Mouse (Mus musculus) regulatory T cell (primary cell): ENCODE measurements around the gene Nedd9.

Experiments used
- in situ Hi-C: fragments of 300-600 bp; cut with MboI, MseI; formaldehyde crosslinking; loops from one replicate; pipeline ENCODE4 v1.15.1; 2025; ENCODE audit warnings: high pct_unique_total_duplicates

The Nedd9 gene

DNA sequence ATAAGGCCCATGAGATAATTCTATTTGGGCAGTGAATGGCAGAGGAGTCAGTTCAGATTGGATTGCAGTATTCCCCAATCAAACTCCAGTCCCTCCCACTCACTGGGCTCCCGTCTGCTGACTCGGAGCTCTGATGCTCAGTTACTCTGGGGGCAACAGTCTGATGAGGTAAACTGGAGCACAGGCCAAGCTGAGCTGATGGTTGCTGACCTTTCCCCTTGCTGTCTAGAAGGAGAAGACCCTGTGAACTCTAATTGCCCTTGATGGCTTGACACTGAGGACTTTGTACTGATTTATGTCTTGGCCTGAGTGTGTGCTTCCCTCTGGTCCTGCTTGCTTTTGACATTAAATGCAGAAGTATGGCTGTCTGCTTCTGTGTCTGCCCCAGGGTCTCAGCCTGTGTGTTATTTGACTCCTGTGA lies 110.1 kb downstream of the Nedd9 start:
- in situ Hi-C loops: loop anchor here (10.0 kb wide), 1 partner anchor 108 kb away; the partner anchor contains the start of gene Nedd9

DNA sequence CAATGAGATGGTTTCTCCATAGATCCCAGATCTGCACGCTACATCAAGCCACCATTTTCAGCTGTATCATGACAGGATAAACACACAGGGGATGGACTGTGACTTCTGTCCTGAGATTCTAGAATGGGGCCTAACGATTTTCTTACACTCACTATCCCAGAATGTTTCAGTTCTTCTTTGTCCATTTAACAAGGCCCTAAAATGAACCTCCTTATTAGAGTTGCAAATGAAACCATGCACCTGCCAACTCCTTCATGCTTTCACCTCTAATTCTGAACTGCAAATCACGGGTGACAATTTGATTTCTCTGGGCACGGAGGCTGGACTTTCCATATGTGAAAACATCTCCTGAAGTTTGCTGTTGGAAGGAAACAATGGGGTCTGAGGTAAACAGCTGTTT lies 111.1 kb downstream of the Nedd9 start:
- in situ Hi-C loops: loop anchor here (10.0 kb wide), 1 partner anchor 109 kb away; the partner anchor contains the start of gene Nedd9

DNA sequence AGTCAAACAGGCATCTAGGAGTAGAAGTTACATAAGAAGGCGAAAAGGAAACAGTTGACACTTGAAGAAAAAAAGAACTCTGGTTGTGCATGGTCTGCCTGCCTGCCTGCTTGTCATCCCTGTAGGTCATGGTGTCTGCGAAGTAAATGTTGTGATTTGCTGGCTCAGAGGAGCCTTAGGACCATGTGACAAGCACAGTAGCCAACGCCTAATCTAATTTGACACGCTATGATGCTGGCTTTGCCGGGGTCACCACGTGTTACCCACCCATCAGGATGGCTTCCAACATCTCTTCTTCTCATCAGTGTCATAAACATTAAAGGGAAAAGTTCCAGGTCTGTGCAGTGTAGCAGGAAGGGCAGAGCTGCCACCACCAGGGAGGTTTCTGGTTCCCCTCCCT lies 111.5 kb downstream of the Nedd9 start:
- in situ Hi-C loops: loop anchor here (10.0 kb wide), 1 partner anchor 109 kb away; the partner anchor contains the start of gene Nedd9

DNA sequence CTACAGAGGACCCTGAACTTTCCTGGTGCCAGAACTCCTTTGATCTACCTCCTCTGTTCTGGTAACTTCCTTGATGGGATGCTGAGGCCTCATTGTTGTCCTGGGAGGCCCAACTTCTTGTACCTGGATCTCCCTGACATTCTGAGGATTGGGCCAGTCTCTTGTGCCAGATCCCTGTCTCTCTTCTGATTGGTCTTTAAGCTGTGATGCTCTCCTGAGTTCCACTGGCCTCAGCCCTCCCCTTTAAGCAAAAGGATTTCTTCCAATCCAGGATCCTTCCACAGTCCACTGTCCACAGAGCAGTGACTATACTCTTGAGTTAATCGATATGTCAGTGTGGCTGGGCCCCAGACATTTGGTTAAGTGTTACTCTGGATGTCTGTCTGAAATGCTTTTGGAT lies 112.3 kb downstream of the Nedd9 start:
- in situ Hi-C loops: loop anchor here (10.0 to 25.0 kb wide), 2 partner anchors 110 to 687 kb away; partner anchors contain the start of genes Hivep1 and Nedd9

DNA sequence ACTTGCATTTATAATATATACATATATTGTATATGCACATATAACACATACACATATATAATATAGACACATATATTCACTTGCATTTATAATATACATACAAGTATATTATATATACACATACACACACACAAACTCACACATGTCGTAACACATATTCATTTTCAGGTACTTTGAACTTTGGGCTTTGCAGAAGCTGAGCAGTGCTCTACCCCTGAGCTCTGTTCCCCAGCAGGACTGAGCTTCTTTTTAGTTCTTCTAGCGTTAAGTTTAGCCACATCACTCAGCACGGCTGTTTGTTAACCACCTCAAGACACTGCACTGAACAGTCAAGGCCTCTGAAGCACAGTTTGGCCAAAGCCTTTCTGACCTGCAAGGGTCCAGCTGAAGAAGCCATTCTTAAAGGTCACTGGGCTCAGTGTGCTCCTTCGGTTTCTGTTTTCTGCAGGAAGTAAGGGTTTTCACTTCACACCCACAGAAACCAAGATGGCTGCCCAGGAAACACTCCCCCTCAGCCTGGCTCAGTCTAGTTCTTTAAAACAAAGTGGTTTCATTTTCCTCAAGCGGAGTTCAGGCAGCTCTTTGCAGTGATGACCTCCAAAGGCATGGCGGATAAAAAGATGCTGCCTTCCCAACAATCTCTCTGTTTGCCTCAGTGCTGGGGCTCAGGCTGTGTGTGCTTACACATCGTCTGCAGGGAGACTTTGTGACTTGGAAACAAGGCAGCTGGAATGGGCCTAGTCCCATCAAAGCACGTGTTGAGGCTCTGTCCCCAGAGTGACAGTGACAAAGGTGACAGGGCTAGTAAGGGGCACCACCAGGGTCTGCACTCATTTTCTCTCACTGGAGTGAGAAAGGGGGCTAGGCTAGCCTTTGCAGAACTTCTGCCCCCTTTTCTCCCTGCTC lies 114.4 kb downstream of the Nedd9 start:
- in situ Hi-C loops: loop anchor here (10.0 to 25.0 kb wide), 2 partner anchors 112 to 689 kb away; partner anchors contain the start of genes Hivep1 and Nedd9

DNA sequence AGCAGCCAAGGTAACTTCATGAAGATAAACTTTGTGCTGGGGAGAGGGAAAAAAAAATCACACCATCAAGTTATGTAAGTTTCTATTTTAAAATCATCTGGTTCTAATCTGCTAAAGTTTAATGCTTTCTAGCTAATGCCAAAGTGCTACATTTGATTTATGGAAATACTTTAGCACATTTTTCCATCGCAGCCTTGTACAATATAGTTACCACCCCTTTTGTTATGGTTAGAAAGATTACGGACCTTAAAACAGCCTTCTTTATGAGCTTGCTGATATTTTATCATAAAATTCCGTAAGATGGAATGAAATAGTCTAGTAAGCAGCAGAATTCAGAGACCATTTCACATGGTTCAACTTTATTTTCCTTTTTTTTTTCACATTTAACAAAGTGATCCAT lies 115.6 kb downstream of the Nedd9 start:
- in situ Hi-C loops: loop anchor here (10.0 to 25.0 kb wide), 2 partner anchors 113 to 691 kb away; partner anchors contain the start of genes Hivep1 and Nedd9

DNA sequence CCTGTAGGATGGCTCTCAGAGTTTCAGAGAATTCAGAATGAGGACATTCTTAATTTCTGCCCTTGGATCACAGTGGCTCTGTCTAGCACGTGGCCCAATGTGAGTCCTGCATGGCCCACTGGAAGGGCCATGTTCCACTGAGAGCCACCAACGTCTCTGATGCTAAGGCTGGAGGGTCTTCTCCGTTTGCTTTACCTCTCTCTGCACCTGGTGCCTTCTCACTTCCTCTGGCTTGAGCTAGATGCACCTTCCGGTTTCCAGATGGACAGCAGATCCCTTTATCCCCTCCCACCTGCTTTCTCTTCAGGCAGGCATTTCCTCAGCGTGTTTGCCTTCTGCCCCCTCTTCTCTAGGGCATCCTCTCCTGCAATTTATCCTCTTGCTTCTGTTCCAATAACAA lies 118.5 kb downstream of the Nedd9 start:
- in situ Hi-C loops: loop anchor here (25.0 kb wide), 1 partner anchor 694 kb away; the partner anchor contains the start of gene Hivep1

DNA sequence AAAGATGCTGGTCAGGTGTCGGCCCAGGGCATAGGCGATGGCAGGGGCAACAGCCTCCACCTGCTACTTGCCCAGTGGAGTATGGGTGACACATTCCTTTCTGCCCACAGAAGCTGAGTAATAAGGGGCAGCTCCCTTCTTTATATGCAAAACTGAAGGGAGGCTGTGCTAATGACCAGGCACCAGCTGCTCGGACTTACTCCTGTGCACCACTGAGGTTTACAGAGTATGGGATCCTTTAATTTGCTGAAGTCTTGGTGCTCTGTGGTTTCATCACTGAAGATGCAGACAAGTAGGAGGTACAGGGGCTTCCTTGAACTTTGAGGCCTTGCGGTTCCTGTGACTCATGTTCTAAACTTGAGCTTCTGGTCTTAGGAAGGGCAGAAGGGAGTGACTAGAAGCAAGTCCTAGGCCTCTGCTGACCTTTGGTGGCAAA lies 120.0 kb downstream of the Nedd9 start:
- in situ Hi-C loops: loop anchor here (25.0 kb wide), 1 partner anchor 695 kb away; the partner anchor contains the start of gene Hivep1

DNA sequence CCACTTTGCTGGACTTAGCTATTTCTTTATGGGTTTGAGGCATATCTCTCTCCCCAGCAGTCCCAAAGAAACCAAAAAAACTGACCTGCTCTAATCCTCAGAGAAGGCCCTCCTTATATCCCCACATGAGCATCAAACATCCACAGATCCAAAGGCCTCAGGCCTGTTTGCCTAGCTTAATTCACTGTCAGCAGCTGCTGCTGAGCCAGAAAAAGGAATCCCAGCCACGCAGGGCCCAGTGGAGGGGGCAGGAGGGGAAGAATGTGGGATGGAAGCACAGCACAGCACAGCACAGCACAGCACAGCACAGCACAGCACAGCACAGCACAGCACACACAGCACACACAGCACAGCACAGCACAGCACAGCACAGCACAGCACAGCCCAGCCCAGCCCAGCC lies 120.6 kb downstream of the Nedd9 start:
- in situ Hi-C loops: loop anchor here (25.0 kb wide), 1 partner anchor 696 kb away; the partner anchor contains the start of gene Hivep1

DNA sequence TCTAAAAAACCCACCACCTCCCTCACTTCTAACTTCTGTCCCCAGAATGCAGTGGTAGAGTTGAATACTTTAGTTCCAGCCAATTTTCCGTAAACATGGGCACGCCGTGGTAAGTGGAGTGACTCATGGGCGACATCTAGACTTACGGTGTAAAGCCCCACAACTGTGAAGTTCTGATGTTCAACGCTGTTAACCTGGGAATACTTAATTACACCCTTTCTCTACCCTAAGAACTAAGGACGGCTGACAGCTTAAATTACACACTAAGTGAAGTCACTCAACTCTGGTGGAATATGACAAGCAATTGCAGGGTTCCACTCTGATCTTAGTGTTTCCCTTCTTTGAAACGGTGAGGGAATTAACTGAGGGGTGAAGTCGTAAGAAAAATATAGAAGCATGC lies 122.9 kb downstream of the Nedd9 start:
- in situ Hi-C loops: loop anchor here (25.0 kb wide), 1 partner anchor 698 kb away; the partner anchor contains the start of gene Hivep1

DNA sequence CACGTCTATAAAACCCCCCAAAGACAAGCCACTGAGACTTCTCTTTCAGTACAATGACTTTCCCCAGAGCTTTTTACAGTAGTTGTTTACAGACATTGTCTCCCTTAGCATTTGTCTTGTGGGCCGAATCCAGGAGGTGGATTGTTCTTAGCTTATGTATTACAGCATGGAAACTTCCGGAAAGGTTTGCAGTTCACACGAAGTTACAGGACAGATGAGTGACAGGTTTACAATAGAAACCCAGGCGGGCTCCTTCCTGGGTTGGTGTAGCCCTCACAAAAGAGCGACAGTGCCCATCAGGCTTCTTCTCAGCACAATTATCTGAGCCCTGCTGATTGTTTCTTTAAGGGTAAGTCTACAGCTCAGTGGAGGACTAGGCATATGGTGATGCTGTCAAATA lies 124.3 kb downstream of the Nedd9 start:
- in situ Hi-C loops: loop anchor here (25.0 kb wide), 1 partner anchor 699 kb away; the partner anchor contains the start of gene Hivep1

DNA sequence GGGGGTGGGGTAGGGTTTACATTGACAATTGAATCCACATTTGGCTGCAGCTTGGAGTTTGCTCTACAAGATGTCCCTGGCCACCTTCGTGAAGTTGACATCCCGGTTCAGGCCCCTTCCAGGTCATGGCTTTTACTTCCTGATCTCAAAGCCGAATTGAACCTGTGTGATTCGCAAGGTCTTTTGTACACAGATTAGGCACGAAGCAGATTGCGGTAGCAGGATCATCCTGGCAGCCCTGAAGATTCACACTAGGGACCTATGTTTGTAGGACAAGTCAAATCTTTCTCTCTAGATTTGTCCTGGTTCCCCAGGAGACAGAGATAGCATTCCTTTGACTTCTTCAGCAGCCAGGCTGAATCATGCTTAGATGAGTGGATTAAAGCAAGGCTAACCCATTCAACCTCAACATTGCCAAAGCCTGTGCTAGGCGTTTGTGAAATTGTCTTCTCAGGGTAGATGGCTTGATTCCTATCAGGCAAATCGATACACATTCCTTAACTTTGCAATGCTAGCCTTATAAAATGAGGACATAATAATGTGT lies 126.8 kb downstream of the Nedd9 start:
- in situ Hi-C loops: loop anchor here (25.0 kb wide), 1 partner anchor 702 kb away; the partner anchor contains the start of gene Hivep1

DNA sequence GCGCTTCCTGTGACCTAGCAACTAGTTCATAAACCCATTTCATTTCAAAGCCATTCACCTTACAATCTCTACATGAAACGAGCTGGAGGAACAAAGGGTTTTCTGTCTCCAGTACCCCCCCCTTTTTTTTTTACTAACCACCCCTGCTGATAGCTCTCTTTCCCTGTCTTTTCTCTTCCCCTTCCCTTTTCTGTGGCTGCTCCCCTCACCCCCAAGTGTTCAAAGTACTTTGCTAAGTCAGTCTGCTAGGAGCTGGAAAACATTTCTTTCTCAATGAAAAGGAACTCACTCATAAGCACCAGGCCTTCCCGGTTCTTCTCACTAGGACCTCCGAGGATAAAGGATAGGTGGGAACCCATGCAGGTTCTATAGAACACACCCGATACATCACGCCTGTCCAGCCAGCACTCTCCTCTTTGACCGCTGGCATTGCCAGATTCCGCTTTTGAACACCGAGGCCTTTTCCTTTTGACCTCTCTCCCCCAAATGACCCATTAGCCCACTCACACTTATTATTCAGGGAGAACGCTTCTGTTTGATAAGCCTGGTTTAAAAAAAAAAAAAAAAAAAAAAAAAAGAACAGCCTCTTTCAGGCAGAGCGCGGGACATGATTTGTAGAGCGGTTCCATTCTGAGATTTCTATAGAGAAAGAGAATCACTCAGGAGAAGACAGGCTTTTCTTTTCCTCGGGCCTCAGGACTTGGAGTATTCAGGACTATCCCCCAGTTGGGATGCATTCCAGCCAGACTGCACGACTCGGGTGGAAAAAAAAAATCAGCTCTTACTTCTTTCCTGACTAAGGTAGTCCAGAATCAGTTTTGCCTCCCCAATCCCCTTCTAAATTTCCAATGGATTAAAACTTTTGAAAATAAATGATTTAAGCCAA lies 127.6 kb downstream of the Nedd9 start:
- in situ Hi-C loops: loop anchor here (25.0 kb wide), 1 partner anchor 703 kb away; the partner anchor contains the start of gene Hivep1

DNA sequence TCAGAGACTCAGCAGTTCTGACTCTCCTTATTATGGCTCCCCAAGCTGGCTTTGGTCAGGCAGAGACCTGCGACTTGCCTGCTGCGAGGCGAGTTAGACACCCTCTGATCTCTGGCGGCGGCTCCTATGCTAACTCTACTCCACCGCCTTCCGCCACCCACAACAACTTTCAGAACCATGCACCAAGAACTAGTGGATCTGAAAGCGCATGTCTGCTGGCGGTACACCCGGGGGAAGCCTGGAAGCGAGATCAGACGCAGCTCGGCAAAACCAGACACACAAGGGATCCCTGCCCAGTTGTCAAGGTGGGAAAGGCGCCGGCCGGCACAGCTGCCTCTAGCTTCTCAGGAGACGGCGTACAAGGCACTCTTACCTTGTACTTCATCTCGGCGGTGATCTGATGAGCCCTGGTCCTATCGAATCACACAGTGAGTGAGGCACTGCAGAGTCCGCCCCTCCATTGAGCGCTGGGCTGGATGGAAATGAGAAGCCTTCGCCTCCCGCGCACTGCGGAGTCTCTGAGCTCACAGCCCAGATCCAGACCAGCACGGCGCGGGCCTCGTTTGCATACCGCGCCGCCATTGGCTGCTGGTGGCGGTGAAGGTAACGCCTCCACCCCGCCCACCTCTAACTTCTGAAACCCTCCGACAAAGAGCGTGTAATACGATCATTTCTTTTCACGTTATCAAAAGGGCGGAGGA lies 128.5 kb downstream of the Nedd9 start:
- in situ Hi-C loops: loop anchor here (25.0 kb wide), 1 partner anchor 704 kb away; the partner anchor contains the start of gene Hivep1

DNA sequence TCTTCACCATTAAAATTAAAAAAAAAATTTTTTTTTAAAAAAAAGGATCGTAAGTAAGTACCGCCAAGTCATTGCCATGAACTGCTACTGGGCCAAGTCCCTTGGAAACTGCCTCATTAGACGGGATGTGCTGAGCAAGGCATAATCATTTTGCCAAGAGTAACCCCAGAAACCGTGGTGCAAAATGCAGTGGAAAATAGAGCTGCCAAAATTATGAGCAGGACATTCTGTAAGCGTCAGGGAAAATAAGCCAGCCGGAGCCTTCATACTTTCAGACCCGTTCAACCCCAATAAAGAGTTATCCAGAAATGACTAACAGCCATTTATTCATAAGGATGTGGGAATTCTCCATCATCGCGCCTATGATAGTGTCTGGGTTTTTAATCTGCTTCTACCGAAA lies 129.2 kb downstream of the Nedd9 start:
- in situ Hi-C loops: loop anchor here (25.0 kb wide), 1 partner anchor 704 kb away; the partner anchor contains the start of gene Hivep1

DNA sequence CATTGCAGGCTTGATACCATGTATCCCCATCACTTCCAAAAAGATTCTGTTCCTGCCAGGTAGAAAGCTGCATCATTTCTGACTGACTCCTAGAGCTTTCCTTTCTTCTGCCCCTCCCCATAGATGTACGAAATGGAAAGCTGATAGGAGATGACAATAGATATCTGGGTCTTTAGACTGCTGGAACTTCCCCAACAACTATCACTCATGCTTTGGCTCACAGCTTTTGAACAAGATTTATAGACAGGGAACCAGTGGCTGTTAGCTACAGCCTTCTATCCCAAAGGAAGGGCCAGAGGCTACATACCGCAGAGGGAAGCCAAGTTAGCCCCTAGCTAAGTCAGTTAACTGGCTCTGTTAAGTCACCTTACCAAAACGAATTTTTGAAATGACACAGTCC lies 129.6 kb downstream of the Nedd9 start:
- in situ Hi-C loops: loop anchor here (25.0 kb wide), 1 partner anchor 705 kb away; the partner anchor contains the start of gene Hivep1

DNA sequence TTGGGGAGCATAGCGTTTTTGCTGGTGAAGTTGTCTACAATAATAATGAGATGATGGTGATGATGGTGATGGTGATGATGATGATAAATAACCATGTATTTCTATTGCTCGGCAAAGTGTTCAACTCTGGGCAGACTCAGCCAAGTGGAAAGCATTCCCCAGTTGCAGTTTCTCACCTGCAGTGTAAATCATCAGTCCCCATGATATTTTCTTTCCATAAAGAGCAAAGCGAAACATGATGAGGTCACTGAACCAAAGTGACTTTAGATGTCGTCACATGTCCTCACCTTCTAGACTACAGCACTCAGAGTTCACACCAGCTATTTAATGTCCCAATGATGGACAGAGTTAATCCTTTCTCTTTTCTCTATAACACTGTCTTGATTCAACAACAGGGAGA lies 130.0 kb downstream of the Nedd9 start:
- in situ Hi-C loops: loop anchor here (25.0 kb wide), 1 partner anchor 705 kb away; the partner anchor contains the start of gene Hivep1

DNA sequence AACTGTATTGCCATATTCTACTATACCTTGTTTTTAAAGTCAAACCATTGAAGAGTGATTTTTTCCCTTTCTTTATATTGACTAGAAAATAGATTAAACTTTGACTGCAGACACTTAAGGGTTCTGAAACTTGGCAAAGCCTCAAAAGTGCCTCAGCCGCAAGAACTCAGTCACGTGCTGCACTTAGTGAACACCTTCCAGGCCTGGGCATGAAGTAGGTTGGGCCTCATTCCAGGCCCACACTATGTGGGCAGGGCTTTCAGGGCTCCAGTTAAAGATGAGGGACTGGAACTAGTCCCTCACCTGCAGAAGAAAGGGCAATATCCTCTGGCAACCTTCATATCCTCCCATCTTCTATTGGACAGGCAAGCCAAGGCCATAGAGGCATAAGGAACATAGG lies 131.6 kb downstream of the Nedd9 start:
- in situ Hi-C loops: loop anchor here (25.0 kb wide), 1 partner anchor 707 kb away; the partner anchor contains the start of gene Hivep1

DNA sequence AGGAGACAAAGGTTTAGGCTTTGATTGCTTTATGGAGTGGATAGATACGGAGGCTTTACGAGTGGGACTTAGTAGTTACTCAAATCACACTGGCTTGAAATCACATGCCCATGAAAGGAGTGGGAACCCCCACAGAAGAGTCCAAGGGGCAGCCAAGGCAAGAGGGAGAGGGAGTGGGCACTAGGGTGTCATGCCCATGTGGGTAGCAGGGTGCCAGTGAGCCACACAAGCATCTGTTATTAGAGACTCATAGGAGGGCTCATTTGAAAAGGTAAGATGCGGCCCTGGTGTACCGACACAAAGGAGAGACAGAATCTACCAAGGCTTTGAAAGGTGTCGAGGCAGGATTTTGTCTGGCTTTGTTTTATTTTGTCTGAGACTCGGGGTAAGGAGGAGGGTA lies 132.6 kb downstream of the Nedd9 start:
- in situ Hi-C loops: loop anchor here (25.0 kb wide), 1 partner anchor 708 kb away; the partner anchor contains the start of gene Hivep1

DNA sequence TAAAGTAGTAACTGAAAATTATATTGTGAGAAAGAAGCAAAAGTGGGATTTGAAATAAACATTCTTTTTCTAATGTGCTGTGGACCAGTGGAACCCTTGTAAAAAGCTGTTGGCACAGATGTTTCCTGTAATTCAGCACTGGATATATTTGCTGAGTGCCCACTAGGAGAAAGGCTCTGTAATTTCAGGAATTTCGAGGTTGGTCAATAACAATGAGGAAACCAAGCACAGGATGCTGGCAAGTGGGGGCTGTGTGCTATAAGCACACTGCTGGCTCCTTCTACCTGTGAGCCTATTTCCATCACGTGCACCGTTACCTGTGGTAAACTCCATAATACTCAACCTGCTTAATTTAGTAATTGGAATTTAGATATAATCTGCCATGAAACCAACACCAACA lies 133.5 kb downstream of the Nedd9 start:
- in situ Hi-C loops: loop anchor here (25.0 kb wide), 1 partner anchor 709 kb away; the partner anchor contains the start of gene Hivep1
